In genomic region chr14:75242087-75242486, GRCm38 (mm10) we compare ENCODE assay signal across 24 mouse cellular contexts. TPM values are rescaled to one million over a fixed set of nuclear protein-coding genes. Genes with fewer than 3 reads are reported as not detected.
A peak's percentile ranks its signal among the peaks of the same experiment; 100 is the strongest.
DNase-seq lines count a peak whose midpoint lies in the region; ATAC-seq lines count a peak whose summit lies in the region.
"Had no signal": no experiment of that assay in that cellular context is flagged by ENCODE, and none has a peak within 500 bp of the region (broad histone marks: within the 10 kb centered on the region; RNA-seq: fewer than 3 reads in every experiment).

Cpb2 (plus strand) TSS chr14:75242287.

- no peak for ATAC-seq in erythroblast, adult 5-6 weeks (replicated peaks; ENCODE audit: low FRiP score, poor library complexity, severe bottlenecking)
- ATAC-seq in kidney, embryonic 14.5 days (ENCODE audit: low FRiP score, low TSS enrichment): no peak
- ATAC-seq: inflammation-experienced regulatory T-cells, adult 6 months had no signal

- 0 out of 2 replicates have a peak within 1 kb of the TSS, but pooled peaks have one; percentile 24 for H3K27ac ChIP-seq in kidney, embryonic 14.5 days (ENCODE audit: low read depth, low read length)
- H3K27ac ChIP-seq: embryonic facial prominence, embryonic 15.5 days; forebrain, embryonic 12.5 days had no signal

- no peak within 1 kb of the TSS for H3K9ac ChIP-seq in kidney, embryonic 14.5 days (ENCODE audit: low read depth, low read length)
- H3K9ac ChIP-seq: embryonic facial prominence, embryonic 15.5 days; forebrain, embryonic 12.5 days had no signal

- no peaks in the 10 kb centered on the region for H3K27me3 ChIP-seq in erythroblast, embryonic 14.5 days (ENCODE audit: control insufficient read depth)
- H3K27me3 ChIP-seq in kidney, embryonic 14.5 days (ENCODE audit: control insufficient read depth, insufficient read depth, low read length): no peaks in the 10 kb centered on the region
- H3K27me3 ChIP-seq: CH12.LX; embryonic facial prominence, embryonic 15.5 days; forebrain, embryonic 12.5 days had no signal

- peaks cover 5% of the 10 kb centered on the region for H3K4me1 ChIP-seq in erythroblast, embryonic 14.5 days (ENCODE audit: control insufficient read depth)
- H3K4me1 ChIP-seq in kidney, embryonic 14.5 days (ENCODE audit: control insufficient read depth, insufficient read depth, low read length): no peaks in the 10 kb centered on the region
- H3K4me1 ChIP-seq: embryonic facial prominence, embryonic 15.5 days had no signal

- no peaks in the 10 kb centered on the region for H3K9me3 ChIP-seq in erythroblast, embryonic 14.5 days (ENCODE audit: control insufficient read depth, low read length)
- no peaks in the 10 kb centered on the region for H3K9me3 ChIP-seq in kidney, embryonic 14.5 days (ENCODE audit: control insufficient read depth, low read length)
- H3K9me3 ChIP-seq: embryonic facial prominence, embryonic 15.5 days; forebrain, embryonic 12.5 days had no signal

- 54% methylated on average over 5 of the region's 5 CpGs for WGBS in kidney, embryonic 14.5 days

- no peak within 1 kb of the TSS for H3K4me2 ChIP-seq in kidney, embryonic 14.5 days (replicated peaks; ENCODE audit: low read depth, low read length)
- H3K4me2 ChIP-seq: embryonic facial prominence, embryonic 15.5 days; forebrain, embryonic 12.5 days had no signal

- DNase-seq in kidney, postnatal 4 days: peak; percentile 22 to 40
- DNase-seq in yolk sac, embryonic 10.5 days (ENCODE audit: low spot score): peak; percentile 50
- DNase-seq in left cerebral cortex, adult 8-10 months (ENCODE audit: low spot score in 2 of 2): no peak
- DNase-seq in retina, embryonic 14.5 days (ENCODE audit: low spot score): no peak
- DNase-seq: adrenal gland, adult 8-10 months; cerebellum, adult 9-11 months; embryo, embryonic 11 days; gastrocnemius, postnatal 25 days; lung, adult 18-20 months; spleen, adult 18-20 months; thymus, postnatal 14 days had no signal

- H3K4me3 ChIP-seq in erythroblast, embryonic 14.5 days (replicated peaks): peak within 1 kb of the TSS; percentile 25
- no peak within 1 kb of the TSS for H3K4me3 ChIP-seq in kidney, embryonic 14.5 days (ENCODE audit: low read length)
- H3K4me3 ChIP-seq: embryonic facial prominence, embryonic 15.5 days; forebrain, embryonic 12.5 days had no signal

- no peaks in the 10 kb centered on the region for H3K36me3 ChIP-seq in erythroblast, embryonic 14.5 days (ENCODE audit: control insufficient read depth)
- no peaks in the 10 kb centered on the region for H3K36me3 ChIP-seq in kidney, embryonic 14.5 days (ENCODE audit: control insufficient read depth, insufficient read depth, low read length)
- H3K36me3 ChIP-seq: embryonic facial prominence, embryonic 15.5 days; forebrain, embryonic 12.5 days had no signal

RNA-seq across cellular contexts. Expression of gene Cpb2, which starts in this region (rescaled TPM):
- not detected in 2 replicates for polyA plus RNA-seq in erythroblast, embryonic 14.5 days (2012)
- not detected in 2 replicates for total RNA-seq in erythroblast, adult 5-6 weeks (2015; ENCODE audit: low replicate concordance)
- not detected in 2 replicates for total RNA-seq in erythroblast, adult 5-6 weeks (2017; ENCODE audit: low replicate concordance)
- 13.2 and 14.6 TPM in 2 replicates for polyA plus RNA-seq in kidney, embryonic 14.5 days (2014; fragmentation: Nextera tagmentation; extraction: Ambion mirVana)
- total RNA-seq in left cerebral cortex, adult 8-10 months (2022): not detected
- total RNA-seq: adrenal gland, adult 8-10 months; CH12.LX; gastrocnemius, postnatal 25 days; heart, adult 8-10 months; layer of hippocampus, postnatal 14 days; left cerebral cortex, postnatal 36 days; midbrain, postnatal 0 days had no signal
- polyA plus RNA-seq: embryonic facial prominence, embryonic 15.5 days; forebrain, embryonic 12.5 days; heart, postnatal 0 days; hindbrain, embryonic 11.5 days; inflammation-experienced regulatory T-cells, adult 6 months; midbrain, postnatal 0 days had no signal

Comparison
In these comparisons a context has a peak if more than half of its experiments do, and no peak if none do; other contexts are left out.
1. RNA of gene Cpb2 (polyA plus RNA-seq): 13.2 to 14.6 TPM in kidney, embryonic 14.5 days; not detected in erythroblast, embryonic 14.5 days; every median in the first group is over 10 times any median in the second.
2. DNase-seq: peak in kidney, postnatal 4 days (2 of 2) and yolk sac, embryonic 10.5 days (single experiment); none in left cerebral cortex, adult 8-10 months (0 of 2) and retina, embryonic 14.5 days (single experiment).